Mouse (Mus musculus) bone marrow, adult 2 months (tissue): ENCODE data around the gene Aldh3b3.

ENCODE experiments used
- CTCF ChIP-seq: fragments of 200-500 bp; IDR thresholded peaks from 2 replicates; pipeline ENCODE4 v1.5.1; 2011; ENCODE audit warnings: low read length, control low read depth; ENCODE audit not compliant: control insufficient read depth, insufficient read depth
- POLR2A ChIP-seq: fragments of 200-500 bp; IDR thresholded peaks from 2 replicates; pipeline ENCODE4 v1.6.1; 2011; ENCODE audit warnings: low read depth, mild to moderate bottlenecking, control low read depth, low read length, borderline replicate concordance; ENCODE audit not compliant: control insufficient read depth

DNA sequence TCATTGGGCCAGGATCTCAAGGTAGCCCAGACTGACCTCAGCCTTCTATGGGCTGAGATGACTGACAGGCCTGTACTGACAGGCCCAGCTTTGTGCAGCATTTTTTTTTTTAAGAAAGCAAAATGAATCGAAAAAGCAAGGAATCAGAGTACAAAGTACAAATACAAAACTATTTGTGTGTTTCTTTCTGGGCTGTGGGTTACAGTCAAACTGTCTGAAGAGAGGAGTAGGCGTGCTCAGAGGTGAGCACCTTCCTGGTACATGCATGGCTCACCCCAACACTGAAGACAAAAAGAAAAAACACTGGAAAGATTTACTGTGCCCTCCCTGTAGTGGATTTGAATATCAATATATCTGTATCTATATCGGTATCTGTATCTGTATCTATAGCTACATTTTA is 10.6 kb upstream of the Aldh3b3 start:
- TF ChIP-seq POLR2A (no peak), CTCF (no peak)
